Mouse (Mus musculus): Measurements from ENCODE around the gene Prkacb.

DNA sequence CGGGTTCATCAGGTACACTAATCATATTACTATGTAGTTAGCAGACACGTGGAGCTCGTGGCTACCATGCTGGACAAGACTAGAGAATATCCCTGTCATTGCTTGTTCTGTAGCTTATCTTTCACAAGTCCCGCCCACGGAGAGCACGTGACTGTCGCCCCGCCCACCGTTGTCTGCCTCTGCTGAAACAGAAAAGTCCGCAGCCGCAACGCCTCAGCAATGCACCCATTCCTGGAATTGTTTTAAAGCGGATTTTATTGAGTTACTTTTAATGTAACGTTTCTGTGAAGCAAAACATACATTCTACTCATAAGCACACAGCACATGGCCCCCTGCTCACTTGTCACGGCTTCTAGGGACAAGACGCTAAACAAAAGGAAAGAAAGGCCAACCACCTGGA lies 133.1 kb downstream of the Prkacb start:
- TF ChIP-seq CTCF (IDR thresholded peaks at IDR 0.05; ENCODE audit: low read depth, low read length), result no peak
- no peak for TF ChIP-seq GATA1 (IDR thresholded peaks at IDR 0.05; ENCODE audit: borderline replicate concordance, low read length)
- no peak for TF ChIP-seq TAL1 (conservative IDR thresholded peaks at IDR 0.05; ENCODE audit: low read depth, low read length)
- no peak for TF ChIP-seq GATA2 (IDR thresholded peaks at IDR 0.05; ENCODE audit: borderline replicate concordance, low read depth, low read length)
- no peak for TF ChIP-seq POLR2AphosphoS5 (IDR thresholded peaks at IDR 0.05; ENCODE audit: insufficient replicate concordance, low read depth, low read length)

Measured in G1E (cell line).